Mouse (Mus musculus) liver, adult 2 months (tissue): ENCODE measurements at regions not wholly inside any gene's neighbourhood (a gene's known extent, or its start where the extent isn't known, plus 50 kb on each side); places are given as distances from the start of the nearest gene placed in this dataset.

Experiments used
- CTCF ChIP-seq: fragments of 200-500 bp; IDR thresholded peaks from 2 replicates; pipeline ENCODE4 v1.5.1; 2011; ENCODE audit warnings: low read depth, low read length, control low read depth
- POLR2A ChIP-seq: fragments of 200-500 bp; IDR thresholded peaks from 2 replicates; pipeline ENCODE4 v1.6.1; 2011; ENCODE audit warnings: low read length, control low read depth; ENCODE audit not compliant: insufficient read depth; ENCODE audit errors: extremely low read depth

- no peak for TF ChIP-seq CTCF
- TF ChIP-seq POLR2A: no peak
Observed at GRCm38 (mm10) chr1:154090521-154091490, 110.2 kb upstream of the Zfp648 start.
